In the genomic region with DNA sequence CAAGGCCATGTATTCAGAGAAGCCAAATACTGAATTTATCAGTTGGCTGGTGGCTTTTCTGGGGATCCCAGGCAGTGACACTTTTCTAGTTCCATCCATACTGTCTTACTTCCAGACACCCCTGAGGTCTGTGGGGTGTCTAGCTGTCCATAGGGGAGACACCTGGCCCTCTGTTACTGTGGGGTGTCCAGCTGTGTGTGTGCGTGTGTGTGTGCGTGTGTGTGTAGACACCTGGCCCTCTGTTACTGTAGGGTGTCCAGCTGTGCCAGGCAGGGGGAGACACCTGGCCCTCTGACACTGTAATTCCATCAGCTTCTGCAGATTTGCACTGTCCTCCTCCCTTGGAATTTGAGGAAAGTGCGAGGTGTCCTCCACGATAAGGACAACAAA, we compare ENCODE assay signal across 22 mouse cellular contexts.
"Had no signal": no experiment of that assay in that cellular context is flagged by ENCODE, and none has a peak within 500 bp of the region (broad histone marks: within the 10 kb centered on the region; RNA-seq: fewer than 3 reads in every experiment).

No protein-coding gene starts in this region.

- H3K4me3 ChIP-seq: kidney, embryonic 15.5 days; left cerebral cortex, adult 2 months; limb, embryonic 12.5 days; liver, embryonic 12.5 days; liver, embryonic 15.5 days; megakaryocyte, embryonic 14.5 days; midbrain, embryonic 10.5 days; midbrain, embryonic 13.5 days; myocyte; neural tube, embryonic 13.5 days had no signal

- H3K36me3 ChIP-seq: liver, embryonic 12.5 days; liver, embryonic 15.5 days; midbrain, embryonic 13.5 days; neural tube, embryonic 13.5 days had no signal

- ATAC-seq: liver, embryonic 12.5 days; midbrain, embryonic 13.5 days; midbrain, embryonic 16.5 days had no signal

- H3K27ac ChIP-seq: left cerebral cortex, adult 2 months; liver, embryonic 12.5 days; liver, embryonic 15.5 days; midbrain, embryonic 10.5 days; midbrain, embryonic 13.5 days; neural tube, embryonic 13.5 days had no signal

- H3K4me2 ChIP-seq: kidney, embryonic 15.5 days; limb, embryonic 12.5 days; liver, embryonic 12.5 days; liver, embryonic 15.5 days; midbrain, embryonic 13.5 days; neural tube, embryonic 13.5 days had no signal

- H3K27me3 ChIP-seq: kidney, embryonic 15.5 days; limb, embryonic 12.5 days; liver, embryonic 12.5 days; midbrain, embryonic 13.5 days; neural tube, embryonic 13.5 days had no signal

- H3K9me3 ChIP-seq: kidney, embryonic 15.5 days; limb, embryonic 12.5 days; liver, embryonic 12.5 days; liver, embryonic 15.5 days; megakaryocyte, embryonic 14.5 days; midbrain, embryonic 10.5 days; midbrain, embryonic 13.5 days; neural tube, embryonic 13.5 days had no signal

- H3K9ac ChIP-seq: kidney, embryonic 15.5 days; liver, embryonic 12.5 days; liver, embryonic 15.5 days; midbrain, embryonic 13.5 days; neural tube, embryonic 13.5 days had no signal

- DNase-seq: kidney, adult 8-10 months; kidney, postnatal 10 days; kidney, postnatal 36 days; layer of hippocampus, postnatal 36 days; liver; retina, postnatal 1 day; right cerebral cortex, postnatal 25 days; spleen, adult 18-20 months; thymus, adult 2 months; thymus, postnatal 14 days; thymus, postnatal 4 days had no signal
